Mouse (Mus musculus): ENCODE results near the gene Glul. TPM values are rescaled to one million over a fixed set of nuclear protein-coding genes. Genes with fewer than 3 reads are reported as not detected.
"Not testable (repeated sequence)": the region's sequence is repeated elsewhere in the genome, so short reads cannot be mapped to it uniquely, and the experiment has no call there.

Glul gene
- 214 and 219 TPM in 2 replicates for polyA plus RNA-seq (2015; fragmentation: Nextera tagmentation; extraction: Ambion mirVana)

- H3K27me3 ChIP-seq = no peaks in the 10 kb centered on the region
- peaks cover 21% of the 10 kb centered on the region for H3K36me3 ChIP-seq
- peak within 1 kb of the TSS; percentile 71 for H3K4me2 ChIP-seq
- under 1% methylated on average over 51 of the region's 51 CpGs for WGBS
- peak within 1 kb of the TSS; percentile 80 for H3K4me3 ChIP-seq
- H3K4me1 ChIP-seq (replicated peaks) = peaks cover 37% of the 10 kb centered on the region
- peak within 1 kb of the TSS; percentile 95 for H3K27ac ChIP-seq (replicated peaks)
- H3K9ac ChIP-seq = peak within 1 kb of the TSS; percentile 96
- no peaks in the 10 kb centered on the region for H3K9me3 ChIP-seq
- peak; percentile 97 for ATAC-seq (ENCODE audit: low FRiP score, low read depth)
Measured at GRCm38 (mm10) chr1:153899731-153900380, at the start of gene Glul, which contains the start of gene Teddm2. Glul (plus strand) TSS chr1:153899944. Teddm2 (minus strand) TSS chr1:153900228.

- H3K27me3 ChIP-seq; H3K9me3 ChIP-seq; H3K4me3 ChIP-seq; H3K4me2 ChIP-seq; H3K4me1 ChIP-seq (replicated peaks); H3K36me3 ChIP-seq; H3K27ac ChIP-seq (replicated peaks); H3K9ac ChIP-seq; ATAC-seq (ENCODE audit: low FRiP score, low read depth): not testable (repeated sequence)
- 85% methylated on average over 7 of the region's 7 CpGs for WGBS
Measured at GRCm38 (mm10) chr1:153852696-153853095, 47.0 kb upstream of the Glul start.

- 75% methylated on average over 8 of the region's 8 CpGs for WGBS
- ATAC-seq (ENCODE audit: low FRiP score, low read depth) = no peak
- H3K9me3 ChIP-seq = no peaks in the 10 kb centered on the region
Measured at GRCm38 (mm10) chr1:153855946-153856345, 43.8 kb upstream of the Glul start.

GRCm38 (mm10) chr1:153874045-153874444 is 25.7 kb upstream of the Glul start, which contains the start of gene Teddm1b:
Teddm1b (plus strand) TSS chr1:153874345.
- no peaks in the 10 kb centered on the region for H3K27me3 ChIP-seq
- H3K4me2 ChIP-seq = no peak within 1 kb of the TSS
- H3K27ac ChIP-seq (replicated peaks) = no peak within 1 kb of the TSS
- no peak for ATAC-seq (ENCODE audit: low FRiP score, low read depth)
- H3K36me3 ChIP-seq = no peaks in the 10 kb centered on the region
- H3K4me3 ChIP-seq = no peak within 1 kb of the TSS
- WGBS = 85% methylated on average over 6 of the region's 6 CpGs
- H3K9me3 ChIP-seq = no peaks in the 10 kb centered on the region
- no peak within 1 kb of the TSS for H3K9ac ChIP-seq
- no peaks in the 10 kb centered on the region for H3K4me1 ChIP-seq (replicated peaks)

More at GRCm38 (mm10) chr1:153855946-153856345, 43.8 kb upstream of the Glul start:
- Histone ChIP-seq H3K9ac (no peak overlapping the region), H3K27ac (replicated peaks) (no peak overlapping the region), H3K27me3 (no peaks in the 10 kb centered on the region), H3K4me1 (replicated peaks) (no peaks in the 10 kb centered on the region), H3K4me2 (no peak overlapping the region), H3K4me3 (no peak overlapping the region), H3K36me3 (no peaks in the 10 kb centered on the region)

- ATAC-seq (ENCODE audit: low FRiP score, low read depth); H3K27ac ChIP-seq (replicated peaks); H3K9me3 ChIP-seq; H3K4me3 ChIP-seq; H3K9ac ChIP-seq; H3K4me2 ChIP-seq; H3K27me3 ChIP-seq; H3K4me1 ChIP-seq (replicated peaks); H3K36me3 ChIP-seq: not testable (repeated sequence)
- WGBS = 96% methylated on average over 17 of the region's 17 CpGs
Measured at GRCm38 (mm10) chr1:153880391-153880790, 19.4 kb upstream of the Glul start.

- WGBS = 43% methylated on average over 17 of the region's 17 CpGs
- no peak overlapping the region for H3K9ac ChIP-seq
- H3K4me2 ChIP-seq = no peak overlapping the region
- H3K9me3 ChIP-seq = no peaks in the 10 kb centered on the region
- no peaks in the 10 kb centered on the region for H3K36me3 ChIP-seq
- H3K27me3 ChIP-seq = no peaks in the 10 kb centered on the region
- no peak overlapping the region for H3K4me3 ChIP-seq
- peak; percentile 56; the same call in 1 of the 2 replicates for ATAC-seq (ENCODE audit: low FRiP score, low read depth)
- no peak overlapping the region for H3K27ac ChIP-seq (replicated peaks)
- peaks cover 3% of the 10 kb centered on the region; the same call in 1 of the 2 replicates for H3K4me1 ChIP-seq (replicated peaks)
Measured at GRCm38 (mm10) chr1:153886024-153886633, 13.6 kb upstream of the Glul start.

GRCm38 (mm10) chr1:153890121-153890520 is 9.6 kb upstream of the Glul start:
- H3K4me3 ChIP-seq = no peak overlapping the region
- WGBS = 95% methylated on average over 10 of the region's 10 CpGs
- no peak overlapping the region for H3K27ac ChIP-seq (replicated peaks)
- no peak overlapping the region for H3K9ac ChIP-seq
- H3K9me3 ChIP-seq = no peaks in the 10 kb centered on the region
- H3K4me2 ChIP-seq = no peak overlapping the region
- no peak for ATAC-seq (ENCODE audit: low FRiP score, low read depth)
- no peaks in the 10 kb centered on the region for H3K36me3 ChIP-seq
- peaks cover 5% of the 10 kb centered on the region; the same call in 1 of the 2 replicates for H3K4me1 ChIP-seq (replicated peaks)
- H3K27me3 ChIP-seq = no peaks in the 10 kb centered on the region

- no peak within 1 kb of the TSS for H3K4me3 ChIP-seq
- H3K27ac ChIP-seq (replicated peaks) = no peak within 1 kb of the TSS
- 84% methylated on average over 4 of the region's 4 CpGs for WGBS
- no peak within 1 kb of the TSS for H3K9ac ChIP-seq
- no peaks in the 10 kb centered on the region for H3K9me3 ChIP-seq
- no peak for ATAC-seq (ENCODE audit: low FRiP score, low read depth)
- no peaks in the 10 kb centered on the region for H3K36me3 ChIP-seq
- 0 out of 2 replicates have a peak, but pooled peaks cover 3% of the 10 kb centered on the region for H3K4me1 ChIP-seq (replicated peaks)
- no peaks in the 10 kb centered on the region for H3K27me3 ChIP-seq
- no peak within 1 kb of the TSS for H3K4me2 ChIP-seq
Measured at GRCm38 (mm10) chr1:153891442-153891841, 8.3 kb upstream of the Glul start, which contains the start of gene Teddm1a. Teddm1a (plus strand) TSS chr1:153891742.

- no peak for ATAC-seq (ENCODE audit: low FRiP score, low read depth)
Measured at GRCm38 (mm10) chr1:153893746-153894145, 6.0 kb upstream of the Glul start.

GRCm38 (mm10) chr1:153894201-153894893 is 5.4 kb upstream of the Glul start:
- H3K4me3 ChIP-seq = no peak overlapping the region
- H3K9me3 ChIP-seq = no peaks in the 10 kb centered on the region
- H3K27ac ChIP-seq (replicated peaks) = 0 out of 2 replicates have a peak overlapping the region, but pooled peaks have one; percentile 10
- H3K36me3 ChIP-seq = no peaks in the 10 kb centered on the region
- no peak overlapping the region for H3K4me2 ChIP-seq
- ATAC-seq (ENCODE audit: low FRiP score, low read depth) = no peak
- no peaks in the 10 kb centered on the region for H3K27me3 ChIP-seq
- peaks cover 13% of the 10 kb centered on the region for H3K4me1 ChIP-seq (replicated peaks)
- no peak overlapping the region for H3K9ac ChIP-seq
- WGBS = 52% methylated on average over 8 of the region's 8 CpGs

More at GRCm38 (mm10) chr1:153893746-153894145, 6.0 kb upstream of the Glul start:
- Histone ChIP-seq H3K36me3 (no peaks in the 10 kb centered on the region), H3K4me2 (no peak overlapping the region), H3K27me3 (no peaks in the 10 kb centered on the region), H3K9me3 (no peaks in the 10 kb centered on the region), H3K9ac (no peak overlapping the region), H3K4me3 (no peak overlapping the region), H3K27ac (replicated peaks) (no peak overlapping the region), H3K4me1 (replicated peaks) (peaks cover 8% of the 10 kb centered on the region)
- 75% methylated on average over 2 of the region's 2 CpGs for WGBS

- Histone ChIP-seq H3K4me3 (no peak overlapping the region), H3K27me3 (no peaks in the 10 kb centered on the region), H3K36me3 (no peaks in the 10 kb centered on the region), H3K9me3 (no peaks in the 10 kb centered on the region), H3K4me2 (no peak overlapping the region), H3K27ac (replicated peaks) (no peak overlapping the region), H3K9ac (no peak overlapping the region), H3K4me1 (replicated peaks) (peaks cover 13% of the 10 kb centered on the region)
- 35% methylated on average over 5 of the region's 5 CpGs for WGBS
- ATAC-seq (ENCODE audit: low FRiP score, low read depth) = no peak
Measured at GRCm38 (mm10) chr1:153894979-153895378, 4.8 kb upstream of the Glul start.

- no peak overlapping the region for H3K9ac ChIP-seq
- H3K4me2 ChIP-seq = no peak overlapping the region
- no peaks in the 10 kb centered on the region for H3K27me3 ChIP-seq
- 88% methylated on average over 8 of the region's 8 CpGs for WGBS
- H3K36me3 ChIP-seq = no peaks in the 10 kb centered on the region
- H3K4me3 ChIP-seq = no peak overlapping the region
- ATAC-seq (ENCODE audit: low FRiP score, low read depth) = no peak
- H3K27ac ChIP-seq (replicated peaks) = no peak overlapping the region
- H3K9me3 ChIP-seq = no peaks in the 10 kb centered on the region
- peaks cover 26% of the 10 kb centered on the region for H3K4me1 ChIP-seq (replicated peaks)
Measured at GRCm38 (mm10) chr1:153897196-153897595, 2.5 kb upstream of the Glul start.
